Comparison of ENCODE assay signal across 30 mouse cellular contexts in the genomic region with DNA sequence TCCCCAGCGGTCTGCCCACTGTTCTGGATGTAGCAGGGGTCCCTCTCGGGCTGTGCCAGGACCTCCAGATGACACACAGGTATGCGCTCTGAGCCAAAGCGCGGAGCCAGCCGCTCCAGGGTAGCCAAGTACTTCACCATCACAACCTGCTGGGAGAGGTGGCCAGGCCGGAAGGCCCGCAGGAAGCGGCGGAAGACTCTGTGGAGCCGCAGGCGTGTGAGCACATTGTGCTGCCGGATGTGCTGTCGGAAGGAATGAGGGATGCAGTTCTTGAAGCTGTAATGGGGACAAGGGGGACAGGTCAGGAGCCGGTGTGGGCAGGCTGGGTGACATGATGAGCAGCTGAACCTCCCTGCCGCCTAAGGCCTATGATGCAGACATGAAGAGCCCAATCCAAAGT. TPM values are rescaled to one million over a fixed set of nuclear protein-coding genes. Genes with fewer than 3 reads are reported as not detected.
A peak's percentile ranks its signal among the peaks of the same experiment; 100 is the strongest.
DNase-seq lines count a peak whose midpoint lies in the region; ATAC-seq and TF ChIP-seq lines count a peak whose summit lies in the region.
"Had no signal": no experiment of that assay in that cellular context is flagged by ENCODE, and none has a peak within 500 bp of the region (broad histone marks: within the 10 kb centered on the region; RNA-seq: fewer than 3 reads in every experiment).

No protein-coding gene starts in this region.

- no peak overlapping the region for H3K4me3 ChIP-seq in kidney, embryonic 16.5 days (ENCODE audit: low read length)
- H3K4me3 ChIP-seq in neural tube, embryonic 12.5 days = no peak overlapping the region
- H3K4me3 ChIP-seq in neural tube, embryonic 15.5 days (replicated peaks) = no peak overlapping the region
- H3K4me3 ChIP-seq in ES-E14 (ENCODE audit: insufficient read depth in 1 of 2, low read depth in 1 of 2, low read length in 2 of 2, poor library complexity in 1 of 2, severe bottlenecking in 1 of 2) = peak overlapping the region; percentile 43 to 62; a peak in 3 of 4 replicates
- no peak overlapping the region for H3K4me3 ChIP-seq in lung, postnatal 0 days (ENCODE audit: low read depth, low read length)
- H3K4me3 ChIP-seq: embryonic facial prominence, embryonic 10.5 days; embryonic facial prominence, embryonic 13.5 days; forebrain, embryonic 10.5 days; forebrain, embryonic 13.5 days; heart, adult 2 months; heart, embryonic 10.5 days; heart, embryonic 13.5 days had no signal

- H3K4me2 ChIP-seq in kidney, embryonic 16.5 days (replicated peaks; ENCODE audit: low read depth, low read length) = no peak overlapping the region
- H3K4me2 ChIP-seq in neural tube, embryonic 12.5 days (replicated peaks) = no peak overlapping the region
- no peak overlapping the region for H3K4me2 ChIP-seq in neural tube, embryonic 15.5 days
- no peak overlapping the region for H3K4me2 ChIP-seq in lung, postnatal 0 days (replicated peaks; ENCODE audit: low read depth, low read length)
- H3K4me2 ChIP-seq: embryonic facial prominence, embryonic 13.5 days; forebrain, embryonic 13.5 days; heart, embryonic 13.5 days; hindbrain, embryonic 14.5 days had no signal

- no peak for TF ChIP-seq EP300 in lung, postnatal 0 days (IDR thresholded peaks at IDR 0.05)

- no peak for TF ChIP-seq CTCF in lung, postnatal 0 days (IDR thresholded peaks at IDR 0.05)

- no peaks in the 10 kb centered on the region for H3K4me1 ChIP-seq in kidney, embryonic 16.5 days (ENCODE audit: insufficient read depth, low read length)
- no peaks in the 10 kb centered on the region for H3K4me1 ChIP-seq in neural tube, embryonic 12.5 days
- H3K4me1 ChIP-seq in neural tube, embryonic 15.5 days = no peaks in the 10 kb centered on the region
- H3K4me1 ChIP-seq in ES-E14 (ENCODE audit: control insufficient read depth in 2 of 2, insufficient read depth in 2 of 2, low read length in 2 of 2, poor library complexity in 1 of 2) = peaks cover 0 to 2% of the 10 kb centered on the region in 2 experiments; a peak in 2 of 4 replicates
- no peaks in the 10 kb centered on the region for H3K4me1 ChIP-seq in lung, postnatal 0 days (ENCODE audit: insufficient read depth, low read depth, low read length)
- H3K4me1 ChIP-seq: embryonic facial prominence, embryonic 10.5 days; embryonic facial prominence, embryonic 13.5 days; forebrain, embryonic 10.5 days; forebrain, embryonic 13.5 days had no signal

- H3K27me3 ChIP-seq in kidney, embryonic 16.5 days (ENCODE audit: insufficient read depth, low read length) = no peaks in the 10 kb centered on the region
- H3K27me3 ChIP-seq in neural tube, embryonic 12.5 days (replicated peaks) = no peaks in the 10 kb centered on the region
- no peaks in the 10 kb centered on the region for H3K27me3 ChIP-seq in neural tube, embryonic 15.5 days (replicated peaks)
- H3K27me3 ChIP-seq in lung, postnatal 0 days (replicated peaks; ENCODE audit: insufficient read depth, low read length) = no peaks in the 10 kb centered on the region
- H3K27me3 ChIP-seq: embryonic facial prominence, embryonic 13.5 days; forebrain, embryonic 13.5 days; heart, embryonic 13.5 days had no signal

- in situ Hi-C loops in ES-E14 (cut with MboI; ENCODE audit: low sequenced_read_pairs in 2 of 2, unreplicated experiment in 2 of 2) = no loop called here

- H3K9ac ChIP-seq in kidney, embryonic 16.5 days (replicated peaks; ENCODE audit: low read length) = no peak overlapping the region
- H3K9ac ChIP-seq in neural tube, embryonic 12.5 days = 0 out of 2 replicates have a peak overlapping the region, but pooled peaks have one; percentile 17
- H3K9ac ChIP-seq in neural tube, embryonic 15.5 days (replicated peaks) = no peak overlapping the region
- H3K9ac ChIP-seq in ES-E14 (ENCODE audit: insufficient read depth, low read depth, low read length, poor library complexity, severe bottlenecking) = peak overlapping the region; percentile 66
- H3K9ac ChIP-seq in lung, postnatal 0 days (replicated peaks; ENCODE audit: low read depth) = no peak overlapping the region
- H3K9ac ChIP-seq: embryonic facial prominence, embryonic 13.5 days; forebrain, embryonic 13.5 days; heart, embryonic 13.5 days; hindbrain, embryonic 14.5 days had no signal

- no peaks in the 10 kb centered on the region for H3K9me3 ChIP-seq in kidney, embryonic 16.5 days (ENCODE audit: low read length)
- no peaks in the 10 kb centered on the region for H3K9me3 ChIP-seq in neural tube, embryonic 12.5 days
- H3K9me3 ChIP-seq in neural tube, embryonic 15.5 days (replicated peaks) = no peaks in the 10 kb centered on the region
- H3K9me3 ChIP-seq in ES-E14 (ENCODE audit: control insufficient read depth, insufficient read depth, low read depth, low read length) = no peaks in the 10 kb centered on the region
- no peaks in the 10 kb centered on the region for H3K9me3 ChIP-seq in lung, postnatal 0 days (ENCODE audit: low read length)
- H3K9me3 ChIP-seq: embryonic facial prominence, embryonic 10.5 days; embryonic facial prominence, embryonic 13.5 days; forebrain, embryonic 10.5 days; forebrain, embryonic 13.5 days; heart, embryonic 10.5 days; heart, embryonic 13.5 days had no signal

- no peak overlapping the region for H3K27ac ChIP-seq in kidney, embryonic 16.5 days (ENCODE audit: low read length)
- H3K27ac ChIP-seq in neural tube, embryonic 12.5 days = no peak overlapping the region
- H3K27ac ChIP-seq in neural tube, embryonic 15.5 days (replicated peaks) = no peak overlapping the region
- no peak overlapping the region for H3K27ac ChIP-seq in ES-E14 (ENCODE audit: insufficient read depth, low read depth, low read length, poor library complexity, severe bottlenecking)
- H3K27ac ChIP-seq in lung, postnatal 0 days (ENCODE audit: low read length) = no peak overlapping the region
- H3K27ac ChIP-seq: embryonic facial prominence, embryonic 10.5 days; embryonic facial prominence, embryonic 13.5 days; forebrain, embryonic 10.5 days; forebrain, embryonic 13.5 days; heart, adult 2 months; heart, embryonic 10.5 days; heart, embryonic 13.5 days; hindbrain, embryonic 14.5 days; hindbrain, postnatal 0 days had no signal

- H3K36me3 ChIP-seq in kidney, embryonic 16.5 days (ENCODE audit: insufficient read depth, low read length) = peaks cover 19% of the 10 kb centered on the region; the same call in 1 of the 2 replicates
- H3K36me3 ChIP-seq in neural tube, embryonic 12.5 days = peaks cover 37% of the 10 kb centered on the region
- peaks cover 67% of the 10 kb centered on the region for H3K36me3 ChIP-seq in neural tube, embryonic 15.5 days
- peaks cover 5% of the 10 kb centered on the region; the same call in 1 of the 2 replicates for H3K36me3 ChIP-seq in ES-E14 (ENCODE audit: control insufficient read depth, insufficient read depth, low read length, poor library complexity, severe bottlenecking)
- 0 out of 2 replicates have a peak, but pooled peaks cover 11% of the 10 kb centered on the region for H3K36me3 ChIP-seq in lung, postnatal 0 days (ENCODE audit: insufficient read depth, low read length)

- peak; percentile 35 for DNase-seq in kidney, postnatal 10 days
- DNase-seq in ES-E14 (ENCODE audit: low read depth, low spot score) = no peak
- DNase-seq in lung, postnatal 0 days (ENCODE audit: low spot score) = no peak
- DNase-seq: adrenal gland, adult 2 months; adrenal gland, postnatal 14 days; cerebellum, adult 11 months; cerebellum, adult 2 months; cerebellum, adult 9-11 months; cerebellum, postnatal 36 days; embryo, embryonic 11 days; gastrocnemius, postnatal 10 days; gastrocnemius, postnatal 36 days; heart, adult 2 months; heart, postnatal 14 days; heart, postnatal 4 days had no signal

- ATAC-seq in kidney, embryonic 16.5 days (ENCODE audit: low FRiP score, low TSS enrichment) = no peak
- ATAC-seq in neural tube, embryonic 12.5 days (ENCODE audit: low FRiP score, low read depth) = no peak
- ATAC-seq in neural tube, embryonic 15.5 days (ENCODE audit: low FRiP score) = no peak
- ATAC-seq in erythroblast, adult 5-6 weeks (replicated peaks; ENCODE audit: low FRiP score, poor library complexity, severe bottlenecking) = 0 out of 2 replicates have a peak, but pooled peaks have one; percentile 16
- no peak for ATAC-seq in lung, postnatal 0 days
- no peak for ATAC-seq in megakaryocyte, adult 5-6 weeks (ENCODE audit: poor library complexity, severe bottlenecking)
- ATAC-seq: CD4-positive, CD25-positive, alpha-beta regulatory T cell, adult 4 months; forebrain, embryonic 13.5 days; forebrain, embryonic 16.5 days; hindbrain, postnatal 0 days had no signal

- WGBS in kidney, embryonic 16.5 days = 94% methylated on average over 16 of the region's 16 CpGs
- 88% methylated on average over 16 of the region's 16 CpGs for WGBS in neural tube, embryonic 12.5 days
- WGBS in neural tube, embryonic 15.5 days = 94% methylated on average over 16 of the region's 16 CpGs
- 87% methylated on average over 16 of the region's 16 CpGs for WGBS in lung, postnatal 0 days

RNA-seq across cellular contexts. Expression of gene Tyk2, which starts 9.6 kb away (rescaled TPM):
- 16.1 and 16.3 TPM in 2 replicates for polyA plus RNA-seq in kidney, embryonic 16.5 days (2015; fragmentation: Nextera tagmentation; extraction: Ambion mirVana)
- polyA plus RNA-seq in neural tube, embryonic 12.5 days (2016; fragmentation: Nextera tagmentation; extraction: Ambion mirVana) = 14.1 and 15.2 TPM in 2 replicates
- polyA plus RNA-seq in neural tube, embryonic 15.5 days (2015; fragmentation: Nextera tagmentation; extraction: Ambion mirVana) = 9.9 and 12.4 TPM in 2 replicates
- total RNA-seq in ES-E14 (2012; rRNA removed) = 16.8 and 20.9 TPM in 2 replicates
- total RNA-seq in erythroblast, adult 5-6 weeks (2015; ENCODE audit: low replicate concordance) = 2.7 and 4.2 TPM in 2 replicates
- total RNA-seq in erythroblast, adult 5-6 weeks (2017; ENCODE audit: low replicate concordance) = 3.3 and 5.3 TPM in 2 replicates
- polyA plus RNA-seq in lung, postnatal 0 days (2015; fragmentation: Nextera tagmentation; extraction: Ambion mirVana) = 10.9 and 12.5 TPM in 2 replicates
- total RNA-seq in megakaryocyte, adult 5-6 weeks (2015) = 24.9 and 30.9 TPM in 2 replicates
- 33.5 and 37.0 TPM in 2 replicates for total RNA-seq in megakaryocyte, adult 5-6 weeks (2017)

RNA-seq across cellular contexts. Expression of gene Cdc37, which starts 28.3 kb away (rescaled TPM):
- 359 and 386 TPM in 2 replicates for polyA plus RNA-seq in kidney, embryonic 16.5 days (2015; fragmentation: Nextera tagmentation; extraction: Ambion mirVana)
- 271 and 293 TPM in 2 replicates for polyA plus RNA-seq in neural tube, embryonic 12.5 days (2016; fragmentation: Nextera tagmentation; extraction: Ambion mirVana)
- polyA plus RNA-seq in neural tube, embryonic 15.5 days (2015; fragmentation: Nextera tagmentation; extraction: Ambion mirVana) = 199 and 230 TPM in 2 replicates
- 118 and 165 TPM in 2 replicates for total RNA-seq in ES-E14 (2012; rRNA removed)
- 21.9 and 29.8 TPM in 2 replicates for total RNA-seq in erythroblast, adult 5-6 weeks (2015; ENCODE audit: low replicate concordance)
- 35.5 and 75.3 TPM in 2 replicates for total RNA-seq in erythroblast, adult 5-6 weeks (2017; ENCODE audit: low replicate concordance)
- polyA plus RNA-seq in lung, postnatal 0 days (2015; fragmentation: Nextera tagmentation; extraction: Ambion mirVana) = 165 and 171 TPM in 2 replicates
- total RNA-seq in megakaryocyte, adult 5-6 weeks (2015) = 39.6 and 49.0 TPM in 2 replicates
- 149 and 165 TPM in 2 replicates for total RNA-seq in megakaryocyte, adult 5-6 weeks (2017)

RNA-seq across cellular contexts. Expression of gene Raver1, which starts 29.7 kb away (rescaled TPM):
- 66.8 and 78.7 TPM in 2 replicates for polyA plus RNA-seq in kidney, embryonic 16.5 days (2015; fragmentation: Nextera tagmentation; extraction: Ambion mirVana)
- polyA plus RNA-seq in neural tube, embryonic 12.5 days (2016; fragmentation: Nextera tagmentation; extraction: Ambion mirVana) = 54.2 and 63.4 TPM in 2 replicates
- 25.6 and 38.0 TPM in 2 replicates for polyA plus RNA-seq in neural tube, embryonic 15.5 days (2015; fragmentation: Nextera tagmentation; extraction: Ambion mirVana)
- total RNA-seq in ES-E14 (2012; rRNA removed) = 18.9 and 26.3 TPM in 2 replicates
- 4.0 and 11.7 TPM in 2 replicates for total RNA-seq in erythroblast, adult 5-6 weeks (2015; ENCODE audit: low replicate concordance)
- 3.8 and 7.8 TPM in 2 replicates for total RNA-seq in erythroblast, adult 5-6 weeks (2017; ENCODE audit: low replicate concordance)
- 15.3 and 16.8 TPM in 2 replicates for polyA plus RNA-seq in lung, postnatal 0 days (2015; fragmentation: Nextera tagmentation; extraction: Ambion mirVana)
- 36.0 and 43.0 TPM in 2 replicates for total RNA-seq in megakaryocyte, adult 5-6 weeks (2015)
- total RNA-seq in megakaryocyte, adult 5-6 weeks (2017) = 17.1 and 22.0 TPM in 2 replicates

RNA-seq across cellular contexts. Expression of gene Gm38431, which starts 29.7 kb away (rescaled TPM):
- polyA plus RNA-seq in kidney, embryonic 16.5 days (2015; fragmentation: Nextera tagmentation; extraction: Ambion mirVana) = 2.1 and 3.7 TPM in 2 replicates
- 1.6 and 2.8 TPM in 2 replicates for polyA plus RNA-seq in neural tube, embryonic 12.5 days (2016; fragmentation: Nextera tagmentation; extraction: Ambion mirVana)
- polyA plus RNA-seq in neural tube, embryonic 15.5 days (2015; fragmentation: Nextera tagmentation; extraction: Ambion mirVana) = 1.4 and 2.3 TPM in 2 replicates
- total RNA-seq in ES-E14 (2012; rRNA removed) = 18.5 and 22.1 TPM in 2 replicates
- 19.4 and 20.9 TPM in 2 replicates for total RNA-seq in erythroblast, adult 5-6 weeks (2015; ENCODE audit: low replicate concordance)
- total RNA-seq in erythroblast, adult 5-6 weeks (2017; ENCODE audit: low replicate concordance) = 1.8 and 3.6 TPM in 2 replicates
- polyA plus RNA-seq in lung, postnatal 0 days (2015; fragmentation: Nextera tagmentation; extraction: Ambion mirVana) = 0.60 and 0.69 TPM in 2 replicates
- 43.4 and 44.9 TPM in 2 replicates for total RNA-seq in megakaryocyte, adult 5-6 weeks (2015)
- total RNA-seq in megakaryocyte, adult 5-6 weeks (2017) = 3.8 and 5.1 TPM in 2 replicates

RNA-seq across cellular contexts. Expression of gene Pde4a, which starts 44.0 kb away (rescaled TPM):
- polyA plus RNA-seq in kidney, embryonic 16.5 days (2015; fragmentation: Nextera tagmentation; extraction: Ambion mirVana) = 14.3 and 15.3 TPM in 2 replicates
- polyA plus RNA-seq in neural tube, embryonic 12.5 days (2016; fragmentation: Nextera tagmentation; extraction: Ambion mirVana) = 12.3 and 14.7 TPM in 2 replicates
- polyA plus RNA-seq in neural tube, embryonic 15.5 days (2015; fragmentation: Nextera tagmentation; extraction: Ambion mirVana) = 37.4 and 42.1 TPM in 2 replicates
- total RNA-seq in ES-E14 (2012; rRNA removed) = 3.2 and 4.9 TPM in 2 replicates
- total RNA-seq in erythroblast, adult 5-6 weeks (2015; ENCODE audit: low replicate concordance) = 2.5 and 2.7 TPM in 2 replicates
- total RNA-seq in erythroblast, adult 5-6 weeks (2017; ENCODE audit: low replicate concordance) = 0.77 and 1.1 TPM in 2 replicates
- polyA plus RNA-seq in lung, postnatal 0 days (2015; fragmentation: Nextera tagmentation; extraction: Ambion mirVana) = 3.9 and 4.7 TPM in 2 replicates
- 6.8 and 7.3 TPM in 2 replicates for total RNA-seq in megakaryocyte, adult 5-6 weeks (2015)
- total RNA-seq in megakaryocyte, adult 5-6 weeks (2017) = 3.0 and 3.9 TPM in 2 replicates

Comparison
In these comparisons a context has a peak if more than half of its experiments do, and no peak if none do; other contexts are left out.
1. H3K9ac ChIP-seq: peak in neural tube, embryonic 12.5 days (single experiment) and ES-E14 (single experiment); none in kidney, embryonic 16.5 days (single experiment), neural tube, embryonic 15.5 days (single experiment) and lung, postnatal 0 days (single experiment).
2. H3K4me3 ChIP-seq: peak in ES-E14 (2 of 2); none in kidney, embryonic 16.5 days (single experiment), neural tube, embryonic 12.5 days (single experiment), neural tube, embryonic 15.5 days (single experiment) and lung, postnatal 0 days (single experiment).